Mouse (Mus musculus): ENCODE data around the gene Gm6169. TPM values are rescaled to one million over a fixed set of nuclear protein-coding genes. Genes with fewer than 3 reads are reported as not detected.
A peak's percentile ranks its signal among the peaks of the same experiment; 100 is the strongest.
"Not testable (repeated sequence)": the region's sequence is repeated elsewhere in the genome, so short reads cannot be mapped to it uniquely, and the experiment has no call there.

The Gm6169 gene
- 7.6 and 7.7 TPM in 2 replicates for polyA plus RNA-seq (2012; rRNA removed)

DNA sequence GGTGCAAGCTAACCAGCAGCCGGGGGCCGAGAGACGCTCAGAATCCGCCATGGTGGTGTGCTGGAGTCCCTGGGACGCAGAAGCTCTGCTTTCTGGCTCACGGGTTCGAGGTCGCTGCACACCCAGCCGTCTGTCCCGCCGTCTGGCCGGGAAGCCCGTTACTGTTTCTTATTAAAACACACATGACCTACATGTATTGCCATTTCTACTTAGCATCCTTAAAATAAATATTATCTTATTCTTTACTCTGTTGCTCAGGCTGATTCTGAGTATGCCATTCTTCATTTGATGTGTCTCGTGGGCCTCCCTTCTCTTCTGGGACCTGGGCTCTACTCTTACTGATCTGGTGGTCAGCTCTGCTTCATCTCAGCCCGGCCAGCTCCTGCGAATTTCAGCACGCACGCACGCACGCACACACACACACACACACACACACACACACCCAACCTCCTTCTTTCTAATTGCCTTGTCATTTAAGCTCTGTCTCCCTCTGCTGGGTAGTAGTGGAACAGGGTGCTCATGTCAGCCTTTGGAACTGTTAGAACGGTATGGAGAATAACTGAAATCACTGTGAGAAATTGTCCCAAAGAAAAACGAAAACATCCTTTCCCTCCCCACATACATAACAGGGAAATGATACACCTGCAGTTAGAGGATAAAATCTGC is at the start of gene Gm6169:
TSS of gene Gm6169 (minus strand) at position 51 of the 666 bp plus-strand sequence.
- no peak for DNase-seq (ENCODE audit: low read depth)

DNA sequence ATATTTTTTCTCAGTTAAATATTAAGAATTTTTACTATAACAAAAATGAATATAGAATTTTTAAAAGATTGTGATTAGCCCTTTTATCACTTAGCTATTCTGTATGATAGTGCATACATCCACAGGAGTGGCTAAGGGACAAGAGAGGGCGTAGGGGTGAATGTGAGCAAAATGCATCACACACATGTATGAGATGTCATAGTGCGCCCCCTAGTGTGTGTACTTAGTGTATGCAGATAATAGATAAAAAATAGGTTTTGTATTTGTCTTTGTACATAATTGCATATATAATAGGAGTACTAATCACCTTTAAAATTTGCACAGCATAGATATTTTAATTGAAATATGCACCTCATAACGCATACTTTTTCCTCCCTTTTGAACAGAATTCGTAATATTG is 46.8 kb upstream of the Gm6169 start:
- DNase-seq (ENCODE audit: low read depth) = no peak

DNA sequence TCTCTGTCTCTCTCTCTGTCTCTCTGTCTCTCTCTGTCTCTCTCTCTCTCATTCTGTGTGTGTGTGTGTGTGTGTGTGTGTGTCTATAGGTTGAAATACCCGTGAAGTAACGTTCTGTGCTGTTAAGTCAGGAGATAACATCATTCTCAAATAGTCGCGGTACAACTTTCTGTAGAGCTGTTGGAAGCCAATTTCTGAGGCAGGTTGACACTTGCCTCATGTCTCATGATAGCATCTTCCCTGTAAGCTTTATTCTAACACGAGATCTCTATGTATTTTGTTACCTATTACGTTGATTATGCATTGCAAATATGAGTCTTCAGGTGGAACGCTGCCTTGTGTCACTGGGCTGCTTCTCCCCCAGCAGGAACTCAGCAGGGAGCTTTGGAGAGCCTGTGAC is 43.3 kb upstream of the Gm6169 start:
- peak; percentile 67 for DNase-seq (ENCODE audit: low read depth)

DNA sequence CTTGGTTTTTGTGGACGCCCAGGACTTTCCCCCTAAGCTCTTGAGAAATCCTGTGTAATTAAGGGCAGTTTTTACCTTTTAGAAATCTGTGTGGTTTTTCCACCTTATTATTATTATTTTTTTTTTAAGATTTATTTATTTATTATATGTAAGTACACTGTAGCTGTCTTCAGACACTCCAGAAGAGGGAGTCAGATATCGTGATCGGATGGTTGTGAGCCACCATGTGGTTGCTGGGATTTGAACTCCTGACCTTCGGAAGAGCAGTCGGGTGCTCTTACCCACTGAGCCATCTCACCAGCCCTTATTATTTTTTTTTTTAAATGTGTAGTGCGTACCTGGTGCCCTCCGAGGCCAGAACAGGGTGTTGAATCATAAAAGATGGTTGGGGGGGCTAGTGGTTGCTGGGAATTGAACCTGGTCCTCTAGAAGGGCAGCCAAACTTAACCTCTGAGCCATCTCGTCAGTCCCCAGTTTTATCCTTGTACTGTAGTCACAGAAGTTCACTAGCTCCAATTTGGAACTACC is 39.4 kb upstream of the Gm6169 start:
- not testable (repeated sequence) for DNase-seq (ENCODE audit: low read depth)

DNA sequence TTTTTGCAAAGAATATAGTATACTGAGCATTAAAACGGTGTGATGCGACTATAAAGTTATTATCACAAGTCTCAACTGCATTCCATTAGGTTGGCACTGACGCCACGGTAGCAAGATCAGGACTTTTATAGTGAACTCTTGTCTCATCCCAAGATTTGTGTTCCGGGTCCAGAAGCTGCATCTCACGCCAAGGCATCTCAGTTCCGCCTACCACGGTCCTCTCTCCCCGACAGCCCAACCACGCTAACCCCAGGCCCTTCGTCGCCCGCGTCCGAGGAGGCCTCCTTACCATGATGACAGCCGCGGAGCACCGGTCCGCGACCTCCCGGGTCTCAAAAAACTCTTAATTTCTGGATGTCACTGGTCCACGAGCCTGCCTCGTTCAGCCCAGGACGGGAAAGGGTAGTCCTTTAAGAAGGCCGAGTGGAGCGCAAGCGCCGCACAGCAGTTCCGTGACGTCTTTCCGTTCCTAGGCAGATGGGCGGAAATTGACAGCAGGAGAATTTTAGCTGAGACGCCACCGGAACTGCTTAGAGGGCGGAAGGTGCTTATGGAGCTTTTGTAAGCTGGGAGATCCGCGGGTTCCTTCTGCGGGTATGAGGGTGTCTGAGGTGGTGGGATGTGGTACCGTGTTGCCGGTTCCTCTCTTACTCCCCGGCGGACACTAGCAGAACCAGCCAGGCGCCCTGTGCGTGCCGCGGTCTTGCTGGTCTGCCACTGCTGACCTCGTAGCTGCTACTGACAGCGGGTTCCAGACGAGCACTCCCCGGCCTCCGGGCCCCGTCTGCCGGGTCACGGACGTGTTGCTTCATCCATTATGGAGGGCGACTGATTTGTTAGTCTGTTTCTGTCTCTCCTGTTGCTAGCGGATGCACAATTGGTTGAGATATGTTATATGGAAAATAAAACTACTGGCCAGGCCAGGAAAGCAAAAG is 38.7 kb upstream of the Gm6169 start, which contains the start of the genes Gfm2 and Nsa2:
TSS of gene Gfm2 (plus strand) at position 472 of the 935 bp plus-strand sequence.
TSS of gene Nsa2 (minus strand) at position 472 of the 935 bp plus-strand sequence.
- DNase-seq (ENCODE audit: low read depth) = peak; percentile 82

DNA sequence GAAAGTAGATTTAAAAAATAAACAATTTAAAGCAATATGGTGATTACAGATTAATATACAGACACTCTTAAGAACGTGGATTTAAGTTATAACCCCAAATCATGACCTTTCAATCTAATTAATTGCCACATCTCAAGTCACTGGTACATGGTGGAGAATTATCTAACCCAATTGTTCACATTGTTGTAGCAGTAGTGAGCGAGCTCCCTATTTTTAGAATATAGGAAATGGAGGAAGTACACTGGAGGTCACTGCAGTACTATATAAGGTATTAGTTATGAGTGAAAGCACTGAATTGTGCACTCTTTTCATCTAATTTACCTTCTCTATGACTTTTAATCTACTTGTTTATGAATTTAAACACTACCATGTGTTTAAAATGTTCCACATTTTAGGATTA is 31.4 kb upstream of the Gm6169 start:
- not testable (repeated sequence) for DNase-seq (ENCODE audit: low read depth)

DNA sequence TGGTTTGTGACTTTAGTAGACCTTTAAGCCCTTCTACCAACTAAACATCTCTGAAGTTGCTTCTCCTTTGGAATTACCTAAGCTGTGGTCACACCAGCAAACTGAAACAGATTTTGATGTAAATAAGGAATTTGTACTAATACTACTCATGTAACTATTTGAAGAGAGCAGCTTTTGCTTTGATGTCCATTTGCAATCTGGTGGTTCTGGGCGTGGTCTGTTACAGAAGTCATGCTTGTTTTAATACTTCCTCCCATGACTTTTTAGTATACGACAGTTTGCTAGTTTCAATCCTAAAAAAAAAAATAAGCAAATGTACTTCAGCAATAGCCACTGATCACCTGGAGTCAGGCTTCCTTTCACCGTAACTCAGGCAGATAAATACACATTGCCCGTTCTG is 30.6 kb upstream of the Gm6169 start:
- not testable (repeated sequence) for DNase-seq (ENCODE audit: low read depth)

DNA sequence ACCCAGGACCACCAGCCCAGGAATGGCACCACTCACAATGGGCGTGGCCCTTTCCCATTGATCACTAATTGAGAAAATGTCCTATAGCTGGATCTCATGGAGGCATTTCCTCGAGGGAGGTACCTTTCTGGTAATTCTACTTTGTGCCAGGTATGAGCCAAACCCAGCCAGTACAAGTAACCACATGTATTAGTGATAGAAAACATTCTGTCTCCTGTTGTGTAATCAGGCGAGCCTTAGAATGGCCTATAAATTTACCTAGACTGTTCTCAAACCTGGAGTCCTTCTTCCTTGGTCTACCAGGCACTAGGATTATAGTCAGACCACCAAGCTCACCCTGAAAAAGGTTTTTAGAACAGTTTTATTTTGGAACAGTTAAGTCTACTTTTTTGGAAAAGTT is 22.3 kb upstream of the Gm6169 start:
- peak; percentile 67 for DNase-seq (ENCODE audit: low read depth)

DNA sequence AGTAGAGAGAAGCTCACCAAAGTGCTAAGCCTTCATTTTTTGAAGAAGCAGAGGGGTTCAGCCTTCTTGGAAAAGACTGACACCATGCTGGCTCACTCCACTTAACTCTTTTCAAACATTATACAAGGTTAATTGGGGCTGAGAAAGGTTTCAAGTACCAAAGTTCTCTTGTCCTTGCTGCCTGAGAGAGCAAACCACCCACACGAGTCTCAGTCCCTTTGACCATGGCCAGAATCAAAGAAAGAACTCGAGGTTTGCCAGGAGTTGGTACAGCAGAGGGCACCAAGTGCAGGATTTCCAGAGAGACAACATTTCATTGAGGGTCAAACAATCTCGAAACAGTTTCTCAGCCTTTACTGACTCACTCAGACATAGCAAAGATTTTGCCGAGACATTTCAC is 10.0 kb upstream of the Gm6169 start:
- DNase-seq (ENCODE audit: low read depth) = no peak

DNA sequence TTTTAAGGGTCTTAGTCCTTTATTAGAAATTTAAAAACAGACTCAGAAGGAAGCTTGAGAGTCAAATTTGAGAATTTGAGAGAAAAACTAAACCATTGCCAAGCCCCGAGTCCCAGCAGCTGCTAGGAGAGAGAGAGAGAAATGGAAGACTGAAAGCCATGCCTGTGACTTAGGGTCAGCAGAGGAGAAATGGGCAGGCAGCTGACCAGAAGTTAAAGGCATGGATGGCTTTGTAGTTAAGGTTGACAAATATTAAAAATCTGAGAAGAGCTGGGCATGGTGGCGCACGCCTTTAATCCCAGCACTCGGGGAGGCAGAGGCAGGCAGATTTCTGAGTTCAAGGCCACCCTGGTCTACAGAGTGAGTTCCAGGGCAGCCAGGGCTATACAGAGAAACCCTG is 8.7 kb upstream of the Gm6169 start:
- not testable (repeated sequence) for DNase-seq (ENCODE audit: low read depth)

DNA sequence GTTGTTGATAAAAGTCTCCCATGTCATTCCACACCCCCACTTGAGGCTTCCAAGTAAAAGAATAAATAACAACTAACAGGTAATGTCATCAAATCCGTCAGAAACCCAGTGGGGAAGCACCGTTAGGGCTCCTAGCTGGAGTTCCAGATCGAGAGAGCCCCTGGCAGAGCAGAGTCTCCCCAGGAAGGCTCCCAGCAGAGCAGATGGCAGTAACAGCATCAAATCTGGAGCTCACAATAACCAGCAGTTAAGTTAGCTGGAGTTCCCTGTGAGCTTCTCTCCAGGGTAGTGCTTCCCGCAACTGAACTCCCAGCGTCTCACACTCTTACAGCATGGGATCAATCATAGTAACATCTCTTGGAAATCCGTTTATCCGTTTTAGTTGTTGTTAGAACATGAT is 6.0 kb upstream of the Gm6169 start:
- no peak for DNase-seq (ENCODE audit: low read depth)

DNA sequence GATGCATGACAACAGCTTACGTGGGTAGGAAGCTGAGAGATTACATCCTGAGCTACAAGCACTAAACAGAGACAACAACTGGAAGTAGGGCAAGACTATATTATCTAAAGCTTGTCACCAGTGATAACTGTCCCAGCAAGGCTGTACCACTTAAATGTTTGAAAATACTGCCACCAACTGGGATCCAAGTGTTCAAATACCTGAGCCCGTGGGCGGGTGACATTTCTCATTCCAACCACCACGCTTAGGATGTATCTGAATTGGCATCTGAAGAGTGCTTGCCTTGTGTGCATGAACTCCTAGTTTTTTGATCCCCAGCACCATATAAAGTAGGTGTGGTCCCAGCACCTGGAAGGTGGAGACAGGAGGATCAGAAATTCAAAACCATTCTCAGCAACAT is 3.3 kb downstream of the Gm6169 start:
- peak; percentile 17 for DNase-seq (ENCODE audit: low read depth)

DNA sequence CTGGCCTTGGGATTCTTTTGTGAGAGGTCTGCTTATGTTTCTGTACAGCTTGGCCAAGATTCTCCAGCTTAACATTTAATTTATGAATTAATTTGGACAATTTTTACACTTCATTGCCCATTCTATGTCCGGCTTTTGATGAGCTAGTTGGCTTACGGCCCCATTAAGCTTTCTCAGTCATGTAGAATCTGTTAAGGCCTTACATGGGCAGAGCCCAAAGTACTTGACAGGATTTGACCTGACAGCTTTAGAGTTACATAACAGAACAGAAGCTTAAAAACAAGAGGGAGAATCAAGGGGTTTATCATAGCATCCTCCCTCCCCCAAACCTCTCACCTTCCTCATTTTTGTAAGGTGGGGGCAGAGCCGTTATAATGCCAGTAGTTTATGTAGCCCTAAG is 10.9 kb downstream of the Gm6169 start:
- DNase-seq (ENCODE audit: low read depth) = no peak

DNA sequence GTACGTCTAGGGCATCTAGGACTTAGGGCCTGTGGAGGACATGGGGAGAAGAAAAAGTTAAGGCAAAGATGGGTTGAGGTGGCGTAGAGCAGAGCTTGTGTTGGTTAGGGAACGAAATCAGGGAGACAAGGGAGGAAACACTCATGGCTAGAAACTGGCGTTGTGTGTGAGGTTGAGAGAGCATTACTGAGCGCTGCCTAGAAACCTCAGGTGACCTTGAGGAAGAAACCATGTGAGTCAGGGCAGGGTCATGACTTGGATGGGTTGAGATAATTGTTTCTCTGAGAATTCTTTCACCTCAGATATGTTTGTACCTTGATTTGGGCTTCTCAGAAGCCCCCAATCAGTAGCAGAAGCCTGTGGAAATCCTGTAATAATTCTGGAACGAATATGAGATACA is 11.6 kb downstream of the Gm6169 start:
- DNase-seq (ENCODE audit: low read depth) = no peak

DNA sequence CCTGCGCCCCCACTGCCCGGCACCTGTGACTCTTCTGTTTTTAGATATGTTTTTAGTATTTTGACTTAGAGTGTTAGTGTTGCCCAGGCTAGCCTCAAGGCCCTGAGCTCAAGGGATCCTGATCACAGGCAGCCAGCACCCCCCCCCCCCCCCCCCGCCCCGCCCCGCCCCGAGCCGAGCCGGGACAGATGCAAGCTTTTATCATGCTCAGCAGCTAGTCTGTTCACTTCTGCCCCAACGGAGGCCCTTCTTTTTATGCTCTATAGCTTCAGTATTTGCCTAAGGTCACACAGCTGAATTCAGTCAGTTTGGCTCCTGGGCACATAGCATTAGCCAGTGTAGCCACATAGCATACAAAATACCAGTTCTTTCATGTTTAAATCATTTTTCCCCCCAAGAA is 12.7 kb downstream of the Gm6169 start:
- DNase-seq (ENCODE audit: low read depth) = no peak

DNA sequence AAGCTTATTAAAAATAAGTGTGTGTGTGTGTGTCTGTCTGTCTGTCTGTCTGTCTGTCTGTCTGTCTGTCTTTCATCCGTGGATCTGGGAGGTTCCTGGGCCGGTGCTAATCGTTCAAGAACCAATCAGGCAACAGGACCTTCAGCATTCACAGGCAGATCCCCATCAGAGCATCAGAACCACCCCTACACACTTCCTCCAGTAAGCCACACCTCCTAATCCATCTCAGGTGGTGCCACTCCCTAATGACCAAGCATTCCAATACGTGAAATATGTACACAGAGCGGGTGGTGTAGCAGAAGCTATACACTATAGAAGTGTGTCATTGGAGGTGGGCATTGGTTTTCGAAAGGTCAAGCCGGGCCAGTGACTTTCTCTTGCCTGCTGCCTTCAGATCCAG is 16.6 kb downstream of the Gm6169 start:
- DNase-seq (ENCODE audit: low read depth) = no peak

DNA sequence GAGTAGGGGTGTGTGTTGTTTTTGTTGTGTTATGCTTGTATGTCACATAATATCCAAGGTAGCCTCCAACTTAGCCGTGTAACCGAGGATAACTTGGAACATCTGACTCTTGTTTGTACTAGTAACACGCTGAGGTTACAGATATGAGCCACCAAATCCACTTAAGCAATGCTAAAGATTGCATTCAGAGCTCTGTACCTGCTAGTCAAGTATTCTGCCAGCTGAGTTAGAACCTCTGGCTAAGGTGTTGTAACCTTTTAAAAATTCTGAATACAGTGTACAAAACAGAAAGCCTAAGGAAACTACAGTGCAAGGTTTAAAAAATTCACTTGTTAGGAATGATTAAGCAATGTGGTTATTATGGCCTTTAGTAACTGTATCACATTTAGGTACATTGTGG is 18.4 kb downstream of the Gm6169 start:
- DNase-seq (ENCODE audit: low read depth) = peak; percentile 55

DNA sequence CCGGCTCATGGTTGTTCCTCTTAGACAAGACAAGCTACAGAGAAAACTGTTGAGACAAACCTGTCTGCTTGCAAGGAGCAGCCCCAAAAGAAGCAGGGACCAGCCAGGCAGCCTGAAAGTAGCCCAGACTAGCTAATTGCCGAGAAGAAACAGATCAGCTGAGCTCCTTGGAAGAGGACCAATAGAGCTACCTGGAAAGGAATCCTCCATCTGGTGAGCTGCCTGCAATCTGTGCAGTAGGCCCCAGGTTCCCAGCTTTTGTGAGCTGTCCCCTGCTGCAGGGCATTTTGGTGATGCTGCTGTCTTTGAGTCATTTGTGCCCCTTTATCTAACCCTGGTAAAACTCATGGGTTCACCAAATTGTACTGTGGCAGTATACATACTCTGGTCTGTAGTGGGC is 18.8 kb downstream of the Gm6169 start:
- DNase-seq (ENCODE audit: low read depth) = no peak

DNA sequence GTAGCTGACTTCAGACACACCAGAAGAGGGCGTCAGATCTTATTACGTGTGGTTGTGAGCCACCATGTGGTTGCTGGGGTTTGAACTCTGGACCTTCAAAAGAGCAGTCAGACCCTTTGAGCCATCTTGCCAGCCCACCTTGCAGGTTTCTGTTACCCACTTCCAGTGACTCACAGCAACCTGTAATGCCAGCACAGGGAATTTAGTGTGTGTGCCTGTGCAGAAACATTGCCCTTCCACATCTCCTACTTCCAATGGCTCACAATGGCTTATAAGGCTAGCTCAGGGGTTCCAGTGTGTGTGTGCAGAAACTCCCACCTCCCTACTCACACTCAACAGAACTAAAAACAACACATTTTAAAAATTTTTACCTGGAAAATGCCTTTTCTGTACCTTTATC is 21.5 kb downstream of the Gm6169 start:
- DNase-seq (ENCODE audit: low read depth) = no peak

DNA sequence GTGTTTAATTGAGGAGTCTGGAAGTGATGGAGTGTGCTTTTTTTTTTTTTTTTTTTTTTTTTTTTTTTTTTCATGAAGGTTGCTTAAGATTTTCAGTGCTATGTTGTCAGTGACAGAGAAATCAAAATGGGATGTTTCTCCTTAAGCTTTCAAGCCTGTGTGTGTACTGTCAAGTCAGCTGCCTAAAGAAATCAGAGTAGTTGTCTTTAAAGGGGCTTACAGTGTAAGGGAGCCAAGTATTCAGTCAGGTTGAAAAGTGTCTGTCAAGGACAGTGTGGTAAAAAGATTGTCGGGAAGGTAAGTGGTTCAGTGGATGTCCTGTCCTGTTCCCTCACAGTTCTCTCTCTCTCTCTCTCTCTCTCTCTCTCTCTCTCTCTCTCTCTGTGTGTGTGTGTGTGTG is 25.5 kb downstream of the Gm6169 start:
- DNase-seq (ENCODE audit: low read depth) = no peak

DNA sequence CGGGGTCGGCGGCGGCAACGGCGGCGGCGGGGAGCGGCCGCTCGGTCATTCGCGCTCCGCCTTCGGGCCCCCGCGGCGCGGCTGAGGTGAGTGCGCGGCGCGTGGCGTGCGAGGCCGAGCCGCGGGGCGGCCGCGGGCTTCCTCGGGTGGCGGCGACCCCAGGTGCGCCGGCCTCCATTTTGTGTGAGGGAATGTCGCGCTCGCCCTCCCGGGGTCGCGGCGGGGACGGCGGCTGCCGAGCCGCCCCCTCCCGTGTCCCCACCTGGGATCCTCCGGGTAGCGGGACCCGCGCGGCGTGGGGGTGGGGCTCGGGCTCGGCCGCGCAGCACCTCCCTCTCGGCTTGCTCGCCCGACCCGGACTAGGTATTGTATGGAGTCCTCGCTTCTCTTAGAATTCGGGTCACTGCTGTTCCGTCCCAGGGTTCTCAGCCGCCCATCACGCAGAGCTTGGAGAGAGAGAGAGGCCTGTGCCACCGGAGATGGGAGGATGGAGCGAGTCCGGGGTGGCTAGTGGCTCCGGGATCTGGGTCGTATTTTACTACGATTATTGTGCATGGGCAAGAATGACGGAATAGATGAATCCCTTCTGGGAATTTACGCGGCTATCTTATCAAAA is 27.3 kb downstream of the Gm6169 start:
- DNase-seq (ENCODE audit: low read depth) = no peak

DNA sequence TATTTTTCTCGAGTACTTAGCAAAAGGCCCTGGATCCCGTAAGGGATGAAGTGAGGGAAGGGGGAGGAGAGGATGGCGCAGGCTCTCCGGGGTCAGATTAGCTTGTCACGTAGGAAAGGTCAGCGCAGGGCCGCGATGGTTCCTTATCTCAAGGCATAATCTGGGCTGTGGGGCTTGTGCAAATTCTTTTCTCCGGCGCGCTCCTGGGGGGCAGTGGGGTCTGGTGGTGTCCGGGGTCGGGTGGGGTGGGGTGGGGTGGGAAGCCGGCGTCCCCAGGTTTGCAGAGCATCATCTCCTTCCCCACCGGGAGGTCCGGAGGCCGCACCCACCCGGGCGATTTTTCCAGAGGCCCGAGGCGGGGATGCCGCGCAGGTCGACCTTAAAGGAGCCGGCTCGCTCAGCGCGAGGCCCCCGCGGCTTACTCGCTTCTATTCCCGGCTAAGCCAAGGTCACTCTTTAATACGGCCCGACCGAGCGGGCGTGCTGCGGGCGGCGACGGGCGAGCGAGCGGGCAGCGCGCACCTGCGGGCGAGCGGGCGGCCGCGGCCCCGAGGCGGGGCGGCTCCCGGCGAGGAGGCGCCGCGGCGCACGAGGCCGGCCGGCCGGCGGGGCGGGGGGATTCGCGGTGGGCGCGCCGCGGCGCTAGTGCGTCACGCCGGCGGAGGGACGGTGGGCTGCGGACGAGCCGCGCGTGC is 28.0 kb downstream of the Gm6169 start:
- no peak for DNase-seq (ENCODE audit: low read depth)

All from gonadal fat pad, adult 2 months (tissue).